Mouse (Mus musculus) olfactory bulb, adult 2 months (tissue): ENCODE measurements around the gene Pear1.

Experiments used
- CTCF ChIP-seq: fragments of 200-500 bp; IDR thresholded peaks from 2 replicates; pipeline ENCODE4 v1.5.1; 2012; ENCODE audit warnings: low read depth, mild to moderate bottlenecking, low read length, moderate library complexity; ENCODE audit not compliant: insufficient read depth
- POLR2A ChIP-seq: fragments of 200-500 bp; IDR thresholded peaks from 2 replicates; pipeline ENCODE4 v1.6.1; 2012; ENCODE audit warnings: mild to moderate bottlenecking, low read depth, low read length, moderate library complexity; ENCODE audit not compliant: insufficient read depth

- TF ChIP-seq CTCF = no peak
- TF ChIP-seq POLR2A = no peak
Observed at GRCm38 (mm10) chr3:87844981-87845380, 20.9 kb upstream of the Pear1 start.
